Mouse (Mus musculus): ENCODE data around the gene Maml2.

Gene Maml2

DNA sequence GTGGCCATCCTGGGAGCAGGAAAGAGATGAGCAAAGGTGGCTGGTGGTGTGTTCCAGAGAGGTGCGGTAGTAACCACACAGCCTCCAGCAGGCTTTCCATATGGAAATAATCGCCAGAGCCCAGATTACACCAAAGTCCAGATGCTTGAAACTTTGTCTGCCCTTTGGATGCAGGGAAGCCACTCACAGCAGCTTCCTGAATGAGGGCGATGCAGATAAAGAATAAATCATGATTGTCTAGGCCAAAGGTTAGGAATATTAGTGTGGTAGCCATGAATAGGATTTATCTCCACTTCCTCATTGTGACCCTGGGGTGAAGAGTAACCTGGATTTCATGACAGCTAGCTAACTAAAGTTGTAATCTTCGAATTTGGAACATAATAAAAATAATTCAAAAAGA lies 407.2 kb downstream of the Maml2 start:
- in situ Hi-C loops (cut with MboI, MseI), result no loop called here

GRCm38 (mm10) chr9:13707066-13707555 lies 409.4 kb downstream of the Maml2 start:
- in situ Hi-C loops (cut with MboI, MseI), result no loop called here

DNA sequence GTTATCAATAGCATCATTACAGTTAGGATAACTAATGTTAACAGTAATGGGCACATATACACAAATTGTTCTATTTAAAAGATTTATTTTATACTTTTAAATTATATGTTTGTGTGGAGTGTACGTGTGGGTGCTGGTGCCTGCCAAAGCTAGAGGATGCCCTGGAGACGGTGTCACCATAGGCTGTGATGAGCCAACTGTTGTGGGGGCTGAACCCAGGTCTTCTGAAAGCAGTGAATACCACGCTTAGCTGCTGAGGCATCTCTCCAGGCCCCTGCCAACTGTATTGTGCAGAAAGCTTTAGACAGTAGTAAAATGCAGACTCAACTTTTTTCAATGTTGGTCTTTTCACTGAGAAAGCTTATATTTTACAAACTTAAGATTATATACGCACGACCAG lies 411.7 kb downstream of the Maml2 start:
- in situ Hi-C loops (cut with MboI, MseI), result no loop called here

DNA sequence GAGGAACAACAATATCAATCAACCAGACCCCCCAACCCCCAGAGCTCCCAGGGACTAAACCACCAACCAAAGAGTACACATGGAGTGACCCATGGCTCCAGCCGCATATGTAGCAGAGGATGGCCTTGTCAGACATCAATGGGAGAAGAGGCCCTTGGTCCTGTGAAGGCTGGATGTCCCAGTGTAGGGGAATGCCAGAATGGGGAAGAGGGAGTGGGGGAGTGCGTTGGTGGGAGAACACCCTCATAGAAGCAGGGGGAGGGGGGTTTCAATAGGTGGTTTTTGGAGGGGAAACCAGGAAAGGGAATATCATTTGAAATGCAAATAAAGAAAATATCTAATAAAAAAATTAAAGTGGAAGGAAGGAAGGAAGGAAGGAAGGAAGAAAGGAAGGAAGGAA lies 418.1 kb downstream of the Maml2 start:
- in situ Hi-C loops (cut with MboI, MseI), result loop anchor here (5.0 kb wide), 1 partner anchor 479 kb away; no protein-coding TSS in a partner anchor

- in situ Hi-C loops (cut with MboI, MseI), result loop anchor here (5.0 kb wide), 1 partner anchor 479 kb away; no protein-coding TSS in a partner anchor
Observed at GRCm38 (mm10) chr9:13716316-13717099, 418.8 kb downstream of the Maml2 start.

- in situ Hi-C loops (cut with MboI, MseI), result no loop called here
Observed at GRCm38 (mm10) chr9:13748404-13748797, 450.6 kb downstream of the Maml2 start, which contains the start of gene Mtmr2. TSS of gene Mtmr2 (plus strand) at chr9:13748410.

DNA sequence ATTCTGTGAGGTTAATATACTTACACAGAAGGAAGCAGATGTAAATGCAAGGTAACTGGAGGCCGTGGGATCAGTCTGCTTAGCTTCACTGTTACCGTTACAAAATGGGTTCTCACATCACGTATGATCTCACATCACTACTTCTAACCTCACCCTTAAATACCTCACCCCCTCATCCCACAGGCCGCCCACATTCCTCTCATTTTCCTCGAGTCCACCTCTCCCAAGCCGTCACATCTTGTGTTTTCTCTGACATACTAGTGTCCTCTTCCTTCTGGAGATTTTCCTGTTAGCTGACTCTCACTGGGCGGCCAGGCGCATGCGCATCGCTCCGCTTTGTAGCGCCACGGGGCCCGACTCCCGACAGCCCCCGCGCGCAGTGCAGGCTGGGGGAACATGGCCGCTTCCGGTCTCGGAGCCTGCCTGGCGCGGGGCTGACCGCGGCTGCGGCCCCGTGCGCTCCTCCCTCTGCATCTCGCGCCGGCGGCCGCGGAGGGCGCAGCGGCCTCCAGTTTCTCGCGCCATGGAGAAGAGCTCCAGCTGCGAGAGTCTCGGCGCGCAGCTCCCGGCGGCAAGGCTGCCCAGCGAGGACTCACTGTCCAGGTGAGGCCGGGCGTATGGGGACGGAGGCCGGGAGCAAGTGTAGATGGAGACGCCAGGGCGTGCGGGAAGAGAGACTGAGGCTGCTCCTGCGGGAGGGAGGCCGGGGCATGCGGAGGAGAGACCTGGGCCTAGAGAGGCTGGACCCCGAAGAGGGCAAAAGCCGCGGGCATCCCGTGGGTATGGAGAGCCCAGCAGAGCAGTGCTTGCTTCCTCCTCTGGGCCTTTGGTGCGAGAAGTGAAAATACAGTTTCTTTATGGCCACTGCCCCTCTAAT lies 451.3 kb downstream of the Maml2 start:
- in situ Hi-C loops (cut with MboI, MseI), result no loop called here

- in situ Hi-C loops (cut with MboI, MseI), result no loop called here
Observed at GRCm38 (mm10) chr9:13749675-13749998, 451.9 kb downstream of the Maml2 start.

- in situ Hi-C loops (cut with MboI, MseI), result no loop called here
Observed at GRCm38 (mm10) chr9:13752543-13752942, 454.8 kb downstream of the Maml2 start.

All from regulatory T cell (primary cell).